Mouse (Mus musculus): ENCODE results near the gene Gm10300.

Gene Gm10300

GRCm38 (mm10) chr4:132051321-132052275 lies 22.9 kb upstream of the Gm10300 start:
- DNase-seq (ENCODE audit: low spot score), result no peak

GRCm38 (mm10) chr4:132057311-132057710 lies 17.2 kb upstream of the Gm10300 start:
- no peak for DNase-seq (ENCODE audit: low spot score)

GRCm38 (mm10) chr4:132059541-132059940 lies 15.0 kb upstream of the Gm10300 start:
- DNase-seq (ENCODE audit: low spot score), result no peak

GRCm38 (mm10) chr4:132060040-132060832 lies 14.3 kb upstream of the Gm10300 start:
- DNase-seq (ENCODE audit: low spot score), result no peak

GRCm38 (mm10) chr4:132062289-132062688 lies 12.2 kb upstream of the Gm10300 start:
- no peak for DNase-seq (ENCODE audit: low spot score)

- no peak for DNase-seq (ENCODE audit: low spot score)
Observed at GRCm38 (mm10) chr4:132062934-132063884, 11.3 kb upstream of the Gm10300 start.

- DNase-seq (ENCODE audit: low spot score), result no peak
Observed at GRCm38 (mm10) chr4:132064550-132064949, 9.9 kb upstream of the Gm10300 start.

GRCm38 (mm10) chr4:132065578-132065977 lies 8.9 kb upstream of the Gm10300 start:
- DNase-seq (ENCODE audit: low spot score), result no peak

GRCm38 (mm10) chr4:132066101-132066773 lies 8.3 kb upstream of the Gm10300 start:
- DNase-seq (ENCODE audit: low spot score), result no peak

- DNase-seq (ENCODE audit: low spot score), result no peak
Observed at GRCm38 (mm10) chr4:132067112-132067937, 7.2 kb upstream of the Gm10300 start.

- DNase-seq (ENCODE audit: low spot score), result no peak
Observed at GRCm38 (mm10) chr4:132067938-132068235, 6.6 kb upstream of the Gm10300 start.

GRCm38 (mm10) chr4:132071674-132072073 lies 2.8 kb upstream of the Gm10300 start:
- no peak for DNase-seq (ENCODE audit: low spot score)

GRCm38 (mm10) chr4:132072156-132072555 lies 2.3 kb upstream of the Gm10300 start:
- no peak for DNase-seq (ENCODE audit: low spot score)

- no peak for DNase-seq (ENCODE audit: low spot score)
Observed at GRCm38 (mm10) chr4:132072946-132073345, 1.6 kb upstream of the Gm10300 start.

GRCm38 (mm10) chr4:132074933-132075769 lies 654 bp downstream of the Gm10300 start, which contains the start of gene Epb41:
Gene Epb41 (minus strand): TSS chr4:132075321.
- peak; percentile 89 for DNase-seq (ENCODE audit: low spot score)

- no peak for DNase-seq (ENCODE audit: low spot score)
Observed at GRCm38 (mm10) chr4:132075796-132076195, 1.3 kb downstream of the Gm10300 start.

- no peak for DNase-seq (ENCODE audit: low spot score)
Observed at GRCm38 (mm10) chr4:132076480-132077405, 2.2 kb downstream of the Gm10300 start.

- DNase-seq (ENCODE audit: low spot score), result no peak
Observed at GRCm38 (mm10) chr4:132077445-132077844, 2.9 kb downstream of the Gm10300 start.

Data from layer of hippocampus, adult 9-10 months (tissue).